Mouse (Mus musculus): ENCODE data around the gene Plekho1. TPM values are rescaled to one million over a fixed set of nuclear protein-coding genes. Genes with fewer than 3 reads are reported as not detected.

Gene Plekho1
- total RNA-seq (2023) = 189 to 205 TPM (median 195 TPM) in 4 replicates

DNA sequence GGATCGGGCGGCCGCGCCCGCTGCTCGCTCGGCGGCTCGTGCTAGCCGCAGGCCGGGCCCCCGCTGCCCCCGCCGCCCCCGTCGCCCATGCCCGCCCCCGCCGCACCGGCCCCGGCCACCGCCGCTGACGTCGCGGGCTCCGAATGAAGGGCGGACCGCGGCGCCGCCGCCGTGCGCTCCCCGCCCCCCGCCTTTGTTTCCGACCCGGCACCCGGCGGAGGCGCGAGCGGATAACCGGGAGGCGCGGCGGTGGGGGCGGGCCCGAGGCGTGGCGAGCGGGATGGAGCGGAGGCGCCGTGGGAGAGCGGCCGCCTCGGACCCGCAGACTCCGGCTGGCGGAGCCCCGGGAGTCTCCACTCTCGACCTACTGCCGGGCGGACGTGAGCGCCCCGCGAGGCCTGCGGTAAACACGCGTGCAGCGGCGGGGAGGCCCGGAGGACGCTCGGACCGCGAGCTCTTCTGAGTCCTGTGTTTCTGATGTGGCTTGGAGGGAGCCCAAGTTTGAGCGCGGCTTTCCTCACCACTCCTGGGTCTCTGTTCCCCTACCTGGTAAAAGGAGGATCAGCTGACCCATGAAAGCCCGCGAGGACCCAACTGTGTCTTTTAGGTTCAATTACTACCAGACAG lies at the start of gene Plekho1:
Gene Plekho1, minus strand, starts transcription at position 200 of the 627 bp plus-strand sequence.

Other genes with a start within 250 kb of the Plekho1 start
- 72.4 to 79.5 TPM (median 74.5 TPM) in 4 replicates for gene Tars2, start 235.8 kb downstream of the Plekho1 start, total RNA-seq (2023)
- 94.1 to 102 TPM (median 101 TPM) in 4 replicates for gene Rprd2, start 177.1 kb downstream of the Plekho1 start, total RNA-seq (2023)
- gene Prpf3, start 140.1 kb downstream of the Plekho1 start, total RNA-seq (2023) = 91.6 to 109 TPM (median 97.6 TPM) in 4 replicates
- 90.6 to 114 TPM (median 96.0 TPM) in 4 replicates for gene Mrps21, start 124.5 kb downstream of the Plekho1 start, total RNA-seq (2023)
- gene Ciart, start 113.8 kb downstream of the Plekho1 start, total RNA-seq (2023) = 239 to 260 TPM (median 248 TPM) in 4 replicates
- 56.7 to 71.3 TPM (median 66.1 TPM) in 4 replicates for gene BC028528, start 104.0 kb downstream of the Plekho1 start, total RNA-seq (2023)
- 54.4 to 67.2 TPM (median 56.9 TPM) in 4 replicates for gene Aph1a, start 102.0 kb downstream of the Plekho1 start, total RNA-seq (2023)
- gene Car14, start 91.3 kb downstream of the Plekho1 start, total RNA-seq (2023) = not detected in 4 replicates
- 98.0 to 114 TPM (median 107 TPM) in 4 replicates for gene Anp32e, start 66.8 kb downstream of the Plekho1 start, total RNA-seq (2023)
- gene Vps45, start 62.5 kb upstream of the Plekho1 start, total RNA-seq (2023) = 11.6 to 26.4 TPM (median 18.2 TPM) in 4 replicates
- 47.2 to 62.4 TPM (median 53.9 TPM) in 4 replicates for gene Otud7b, start 108.5 kb upstream of the Plekho1 start, total RNA-seq (2023)
- gene Mtmr11, start 166.0 kb upstream of the Plekho1 start, total RNA-seq (2023) = 1.3 to 3.2 TPM (median 2.4 TPM) in 4 replicates
- gene Sf3b4, start 176.3 kb upstream of the Plekho1 start, total RNA-seq (2023) = 85.7 to 87.5 TPM (median 86.2 TPM) in 4 replicates
- gene Sv2a, start 185.2 kb upstream of the Plekho1 start, total RNA-seq (2023) = 2.4 to 3.8 TPM (median 3.1 TPM) in 4 replicates
- 7.2 to 11.9 TPM (median 10.7 TPM) in 4 replicates for gene Bola1, start 223.7 kb upstream of the Plekho1 start, total RNA-seq (2023)
- gene Hist2h2ab, start 223.9 kb upstream of the Plekho1 start, total RNA-seq (2023) = 2.1 to 10.6 TPM (median 3.9 TPM) in 4 replicates
- gene Hist2h2ac, start 224.9 kb upstream of the Plekho1 start, total RNA-seq (2023) = 96.9 to 100 TPM (median 98.5 TPM) in 4 replicates
- 4.1 to 5.4 TPM (median 4.6 TPM) in 4 replicates for gene Hist2h2be, start 225.1 kb upstream of the Plekho1 start, total RNA-seq (2023)
- gene Hist2h3c2, start 243.1 kb upstream of the Plekho1 start, total RNA-seq (2023) = 0.88 to 3.2 TPM (median 2.5 TPM) in 4 replicates
- gene Hist2h2aa2, start 244.3 kb upstream of the Plekho1 start, total RNA-seq (2023) = 616 to 700 TPM (median 656 TPM) in 4 replicates
- 5.5 to 24.6 TPM (median 10.3 TPM) in 3 of 4 replicates, not detected in the other for gene Hist2h2aa1, start 249.5 kb upstream of the Plekho1 start, total RNA-seq (2023)